Mouse (Mus musculus) embryonic fibroblast, embryonic 13.5 days (primary cell): ENCODE measurements around the gene Mptx2. TPM values are rescaled to one million over a fixed set of nuclear protein-coding genes. Genes with fewer than 3 reads are reported as not detected.
"Not testable (repeated sequence)": the region's sequence is repeated elsewhere in the genome, so short reads cannot be mapped to it uniquely, and the experiment has no call there.

ENCODE experiments used
- H3K27ac ChIP-seq: 2 replicates; pipeline ENCODE4 v1.5.1; 2012; ENCODE audit warnings: low read length, control low read depth, inconsistent platforms; ENCODE audit not compliant: insufficient read depth
- H3K4me1 ChIP-seq: 2 replicates; pipeline ENCODE4 v1.6.1; 2011; ENCODE audit warnings: low read length; ENCODE audit not compliant: control insufficient read depth, insufficient read depth
- H3K4me3 ChIP-seq: 2 replicates; pipeline ENCODE4 v1.5.1; 2011; ENCODE audit warnings: mild to moderate bottlenecking, control low read depth, low read length; ENCODE audit not compliant: insufficient read depth
- CTCF ChIP-seq: IDR thresholded peaks from 2 replicates; pipeline ENCODE4 v1.5.1; 2011; ENCODE audit warnings: mild to moderate bottlenecking, control low read depth, low read length, moderate library complexity, borderline replicate concordance; ENCODE audit not compliant: insufficient read depth
- POLR2A ChIP-seq: IDR thresholded peaks from 2 replicates; pipeline ENCODE4 v1.6.1; 2011; ENCODE audit warnings: low read depth, mild to moderate bottlenecking, control low read depth, low read length, moderate library complexity
- polyA plus RNA-seq: library from polyadenylated mRNA; stranded (reverse); fragments of >200 nt; gene quantifications from 2 replicates; pipeline ENCODE4 v1.2.4, GENCODE M21; 2011; ENCODE audit warnings: low read depth; ENCODE audit not compliant: missing spikeins, insufficient read length

Gene Mptx2
- polyA plus RNA-seq: not detected in 2 replicates

GRCm38 (mm10) chr1:173277677-173278076 is at the start of gene Mptx2:
Mptx2 (minus strand) TSS chr1:173277777.
- Histone ChIP-seq H3K27ac (no peak within 1 kb of the TSS), H3K4me3 (no peak within 1 kb of the TSS), H3K4me1 (no peaks in the 10 kb centered on the region)
- TF ChIP-seq POLR2A (no peak), CTCF (no peak)

GRCm38 (mm10) chr1:173326552-173326951 is 49.0 kb upstream of the Mptx2 start:
- Histone ChIP-seq H3K4me1 (no peaks in the 10 kb centered on the region), H3K27ac (no peak overlapping the region), H3K4me3 (no peak overlapping the region)
- no peak for TF ChIP-seq CTCF
- TF ChIP-seq POLR2A: no peak

- H3K4me1 ChIP-seq: no peaks in the 10 kb centered on the region
- no peak for TF ChIP-seq CTCF
- H3K27ac ChIP-seq: no peak overlapping the region
- H3K4me3 ChIP-seq: no peak overlapping the region
Measured at GRCm38 (mm10) chr1:173325395-173325794, 47.8 kb upstream of the Mptx2 start.

- Histone ChIP-seq H3K4me1 (no peaks in the 10 kb centered on the region), H3K27ac (no peak overlapping the region), H3K4me3 (no peak overlapping the region)
- TF ChIP-seq POLR2A: no peak
- TF ChIP-seq CTCF: no peak
Measured at GRCm38 (mm10) chr1:173324961-173325360, 47.4 kb upstream of the Mptx2 start.

- Histone ChIP-seq H3K4me1 (no peaks in the 10 kb centered on the region), H3K4me3 (no peak overlapping the region), H3K27ac (no peak overlapping the region)
- TF ChIP-seq POLR2A (no peak), CTCF (peak; percentile 35; the same call in 1 of the 2 replicates)
Measured at GRCm38 (mm10) chr1:173323839-173324585, 46.4 kb upstream of the Mptx2 start.

- H3K27ac ChIP-seq: no peak overlapping the region
- H3K4me3 ChIP-seq: no peak overlapping the region
- no peaks in the 10 kb centered on the region for H3K4me1 ChIP-seq
- TF ChIP-seq POLR2A: no peak
- no peak for TF ChIP-seq CTCF
Measured at GRCm38 (mm10) chr1:173322249-173322627, 44.7 kb upstream of the Mptx2 start.

GRCm38 (mm10) chr1:173321593-173322248 is 44.1 kb upstream of the Mptx2 start:
- Histone ChIP-seq H3K27ac (no peak overlapping the region), H3K4me1 (no peaks in the 10 kb centered on the region), H3K4me3 (no peak overlapping the region)
- TF ChIP-seq POLR2A (no peak), CTCF (no peak)

GRCm38 (mm10) chr1:173317925-173318477 is 40.4 kb upstream of the Mptx2 start:
- TF ChIP-seq CTCF (no peak), POLR2A (no peak)
- H3K4me3 ChIP-seq: no peak overlapping the region
- no peak overlapping the region for H3K27ac ChIP-seq
- no peaks in the 10 kb centered on the region for H3K4me1 ChIP-seq

- Histone ChIP-seq H3K27ac (no peak overlapping the region), H3K4me3 (no peak overlapping the region), H3K4me1 (no peaks in the 10 kb centered on the region)
- TF ChIP-seq POLR2A: no peak
- no peak for TF ChIP-seq CTCF
Measured at GRCm38 (mm10) chr1:173315725-173316124, 38.1 kb upstream of the Mptx2 start.

GRCm38 (mm10) chr1:173313535-173314050 is 36.0 kb upstream of the Mptx2 start:
- H3K4me3 ChIP-seq, H3K27ac ChIP-seq, H3K4me1 ChIP-seq: not testable (repeated sequence)

GRCm38 (mm10) chr1:173302795-173303194 is 25.2 kb upstream of the Mptx2 start:
- H3K4me3 ChIP-seq, H3K4me1 ChIP-seq, H3K27ac ChIP-seq: not testable (repeated sequence)
